Mouse (Mus musculus) ES-Bruce4 (cell line): Measurements from ENCODE around the gene Mlh1.

Experiments used
- CTCF ChIP-seq: IDR thresholded peaks from one replicate; pipeline ENCODE4 v1.8.1; 2011; ENCODE audit warnings: low read depth, low read length
- EP300 ChIP-seq: IDR thresholded peaks from 2 replicates; pipeline ENCODE4 v1.6.1; 2011; ENCODE audit warnings: low read depth, low read length; ENCODE audit not compliant: insufficient read depth
- POLR2A ChIP-seq: IDR thresholded peaks from one replicate; pipeline ENCODE4 v1.8.1; 2011; ENCODE audit warnings: low read length; ENCODE audit not compliant: insufficient read depth

GRCm38 (mm10) chr9:111286468-111286867 is 14.9 kb upstream of the Mlh1 start:
- TF ChIP-seq POLR2A (no peak), CTCF (no peak), EP300 (no peak)
